Mouse (Mus musculus): ENCODE results near the gene Vat1. TPM values are rescaled to one million over a fixed set of nuclear protein-coding genes. Genes with fewer than 3 reads are reported as not detected.
"Not testable (repeated sequence)": the region's sequence is repeated elsewhere in the genome, so short reads cannot be mapped to it uniquely, and the experiment has no call there.

Vat1 gene
- total RNA-seq, 2 experiments from 2014 or later: 53.0 to 64.9 TPM

- peak; percentile 76 to 84 for DNase-seq (ENCODE audit: low spot score in 2 of 2)
These were observed 1.6 kb upstream of the Vat1 start for GRCm38 (mm10) chr11:101467477-101468262.

DNA sequence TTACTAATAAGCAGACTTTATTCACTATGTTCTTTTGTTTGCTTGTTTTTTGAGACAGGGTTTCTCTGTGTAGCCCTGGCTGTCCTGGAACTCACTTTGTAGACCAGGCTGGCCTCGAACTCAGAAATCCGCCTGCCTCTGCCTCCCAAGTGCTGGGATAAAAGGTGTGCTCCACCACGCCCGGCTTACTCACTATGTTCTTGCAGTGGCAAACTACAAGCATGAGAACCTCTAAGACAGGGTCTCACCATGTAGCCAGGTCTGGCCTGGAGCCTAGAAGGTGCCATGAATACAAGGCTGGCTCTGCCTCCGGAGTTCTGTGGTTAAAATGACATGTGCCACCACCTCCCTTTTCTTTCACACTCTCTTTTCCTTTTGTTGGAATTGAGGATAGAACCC is 521 bp upstream of the Vat1 start:
- DNase-seq (ENCODE audit: low spot score in 2 of 2): not testable (repeated sequence)

GRCm38 (mm10) chr11:101465101-101465868 is 745 bp downstream of the Vat1 start:
- DNase-seq (ENCODE audit: low spot score in 2 of 2): peak in 1 of 2 experiments; percentile 34

DNA sequence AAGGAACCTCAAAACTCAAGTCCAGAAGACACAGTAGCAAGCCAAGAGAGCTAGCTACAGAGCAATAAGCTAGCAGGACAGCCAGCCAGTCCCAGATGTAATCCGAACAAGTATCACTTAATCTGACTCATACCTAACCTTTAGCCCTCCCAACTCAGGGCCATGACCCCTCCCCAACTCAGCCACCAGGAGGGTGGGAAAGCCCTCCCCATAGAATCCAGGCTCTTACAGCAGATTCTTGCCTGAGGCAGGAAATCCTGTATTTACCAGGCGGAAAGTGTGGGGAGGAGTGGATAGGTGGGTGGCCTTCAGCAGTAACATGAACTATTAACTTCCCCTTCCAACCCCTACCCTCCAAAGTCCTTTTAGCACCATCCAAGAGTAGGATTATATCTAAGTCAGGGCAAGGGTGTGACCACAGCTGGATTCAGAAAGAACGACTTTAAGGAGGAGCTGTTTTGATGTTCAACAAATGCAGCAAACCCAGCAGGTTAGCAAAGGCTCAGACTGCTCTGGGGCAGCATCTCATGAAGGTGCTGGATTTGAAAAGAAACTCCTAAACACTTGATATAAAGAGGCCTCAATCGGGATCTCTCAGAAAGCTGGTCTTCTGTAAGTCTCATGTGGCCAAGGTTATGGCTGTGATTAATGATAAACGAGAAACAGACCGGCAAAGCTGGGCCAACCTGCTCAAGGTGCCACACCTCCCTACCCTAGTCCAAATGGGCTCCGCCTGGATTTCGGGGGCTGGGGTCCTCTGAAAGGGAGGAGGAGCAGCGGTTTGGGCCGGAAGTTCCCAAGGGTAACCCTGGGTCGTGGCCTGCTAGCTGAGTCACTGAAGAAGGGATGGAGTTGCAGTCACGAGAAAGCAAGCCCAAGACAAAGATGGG is 1.6 kb downstream of the Vat1 start, which contains the start of gene Rnd2:
Gene Rnd2, plus strand, starts transcription at position 789 of the 890 bp plus-strand sequence.
- no peak for DNase-seq (ENCODE audit: low spot score in 2 of 2)

DNA sequence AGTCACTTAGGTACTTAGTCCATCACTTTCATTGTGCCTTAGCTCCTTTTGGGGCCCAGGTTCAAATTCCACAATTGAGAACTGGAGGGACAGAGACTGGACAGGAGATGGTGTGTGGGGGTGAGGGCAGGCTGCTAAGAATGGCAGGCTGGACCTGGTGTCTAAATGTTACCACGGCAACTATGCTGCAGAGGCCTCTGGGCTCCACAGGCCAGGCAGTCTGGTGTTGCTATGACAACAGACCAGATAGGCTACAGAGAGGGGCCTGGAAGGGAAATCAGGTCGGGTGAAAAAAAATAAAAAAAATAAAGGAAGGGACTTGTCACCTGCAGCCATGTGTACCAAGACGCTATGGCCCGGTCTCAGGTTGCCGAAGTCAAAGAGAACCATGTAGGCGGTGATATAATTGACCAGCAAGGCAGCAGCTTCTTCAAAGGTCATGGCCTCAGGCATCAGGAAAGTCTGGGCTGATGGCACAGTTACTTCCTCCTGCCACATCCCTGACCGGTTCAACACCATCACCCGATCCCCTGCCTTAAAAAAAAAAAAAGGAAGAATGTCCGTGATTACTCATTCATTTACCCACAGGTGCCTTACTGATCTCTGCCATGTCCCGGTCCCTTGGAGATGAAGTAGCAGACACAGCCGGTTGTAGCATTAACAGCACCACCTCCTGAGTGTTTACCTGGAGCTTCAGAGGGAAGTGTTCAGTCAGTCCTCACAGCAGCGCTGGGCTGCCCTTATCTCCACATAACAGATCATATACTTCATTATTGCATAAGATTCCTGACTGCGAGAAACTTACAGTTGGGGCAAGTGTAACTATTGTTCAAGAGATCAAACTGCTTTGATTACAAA is 3.2 kb downstream of the Vat1 start:
- no peak for DNase-seq (ENCODE audit: low spot score in 2 of 2)

- no peak for DNase-seq (ENCODE audit: low spot score in 2 of 2)
These were observed 3.9 kb downstream of the Vat1 start for GRCm38 (mm10) chr11:101462141-101462540.

DNA sequence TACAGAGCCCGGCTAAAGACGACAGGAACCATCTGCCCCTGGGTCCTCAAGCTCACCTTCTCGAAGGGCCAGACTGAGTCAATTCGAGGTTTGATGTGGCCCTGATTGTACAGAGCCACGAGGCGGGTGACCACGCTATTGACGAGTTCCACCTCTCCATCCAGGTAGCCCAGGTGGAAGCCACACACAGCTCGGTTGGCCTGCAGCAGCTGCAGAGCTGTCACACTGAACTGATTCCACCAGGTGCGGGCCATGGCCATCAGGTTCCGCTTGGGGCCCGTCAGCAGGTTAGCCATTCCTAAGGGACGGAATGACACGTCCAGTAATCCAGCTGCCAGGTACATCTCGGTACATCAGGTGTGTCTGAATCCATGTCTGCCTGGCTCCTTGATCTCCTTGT is 5.7 kb downstream of the Vat1 start:
- no peak for DNase-seq (ENCODE audit: low spot score in 2 of 2)

GRCm38 (mm10) chr11:101459716-101460115 is 6.3 kb downstream of the Vat1 start:
- no peak for DNase-seq (ENCODE audit: low spot score in 2 of 2)

- DNase-seq (ENCODE audit: low spot score in 2 of 2): no peak
These were observed 7.8 kb downstream of the Vat1 start for GRCm38 (mm10) chr11:101458217-101458616.

- DNase-seq (ENCODE audit: low spot score in 2 of 2): no peak
These were observed 8.4 kb downstream of the Vat1 start for GRCm38 (mm10) chr11:101457631-101458030.

- no peak for DNase-seq (ENCODE audit: low spot score in 2 of 2)
These were observed 10.4 kb downstream of the Vat1 start for GRCm38 (mm10) chr11:101455627-101456026.

DNA sequence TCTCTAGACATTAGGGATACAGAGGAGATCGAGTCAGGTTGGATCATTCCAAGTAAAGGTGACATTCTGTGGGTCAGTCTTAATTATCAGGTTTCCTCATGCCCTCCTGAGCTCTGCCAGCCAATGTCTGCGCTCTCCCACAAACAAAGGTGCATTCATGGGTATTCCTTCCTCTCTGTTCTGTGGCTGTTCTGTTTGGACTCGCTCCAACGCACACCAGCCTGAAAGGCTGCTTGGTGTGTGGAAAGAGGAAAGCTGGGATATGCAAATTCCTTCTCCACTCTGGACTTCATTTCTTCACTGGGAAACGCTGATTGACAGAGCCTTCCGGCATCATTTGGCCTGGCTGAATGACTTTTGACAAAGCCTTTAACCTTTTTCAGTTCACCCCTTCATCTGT is 11.3 kb downstream of the Vat1 start:
- no peak for DNase-seq (ENCODE audit: low spot score in 2 of 2)

DNA sequence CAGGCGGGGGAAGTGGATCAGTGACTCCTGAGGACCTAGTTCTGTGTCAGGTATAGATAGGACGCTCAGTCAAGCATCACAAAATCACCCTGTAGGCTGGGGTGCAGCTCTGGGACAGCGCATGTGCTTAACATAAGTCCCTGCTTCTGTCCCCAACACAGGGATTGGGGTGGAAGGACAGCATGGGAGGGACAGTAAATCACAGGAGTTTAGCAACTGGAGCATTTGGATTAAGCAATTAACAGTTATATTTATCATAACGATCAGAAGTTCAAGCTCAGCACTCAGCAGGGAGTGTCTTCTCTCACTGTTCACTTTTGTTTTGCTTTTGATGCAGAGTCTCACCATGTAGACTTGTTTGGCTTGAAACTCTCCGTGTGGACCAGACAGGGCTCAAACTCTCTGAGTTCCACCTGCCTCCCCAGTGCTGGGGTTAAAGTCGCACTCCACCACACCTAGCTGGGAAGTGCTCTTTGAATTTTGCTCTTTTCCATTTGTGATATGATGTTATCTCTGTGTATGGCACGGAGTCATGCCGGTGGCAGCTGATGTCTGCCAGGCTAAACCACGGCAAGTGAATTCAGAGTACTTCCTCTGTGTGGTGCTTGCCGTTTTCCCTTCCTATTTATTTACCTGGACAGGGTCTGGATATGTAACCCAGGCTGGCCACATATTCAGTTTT is 13.8 kb downstream of the Vat1 start:
- DNase-seq (ENCODE audit: low spot score in 2 of 2): no peak

- DNase-seq (ENCODE audit: low spot score in 2 of 2): no peak
These were observed 14.5 kb downstream of the Vat1 start for GRCm38 (mm10) chr11:101451536-101451935.

GRCm38 (mm10) chr11:101450394-101450793 is 15.6 kb downstream of the Vat1 start:
- no peak for DNase-seq (ENCODE audit: low spot score in 2 of 2)

GRCm38 (mm10) chr11:101449596-101449995 is 16.4 kb downstream of the Vat1 start:
- not testable (repeated sequence) for DNase-seq (ENCODE audit: low spot score in 2 of 2)

DNA sequence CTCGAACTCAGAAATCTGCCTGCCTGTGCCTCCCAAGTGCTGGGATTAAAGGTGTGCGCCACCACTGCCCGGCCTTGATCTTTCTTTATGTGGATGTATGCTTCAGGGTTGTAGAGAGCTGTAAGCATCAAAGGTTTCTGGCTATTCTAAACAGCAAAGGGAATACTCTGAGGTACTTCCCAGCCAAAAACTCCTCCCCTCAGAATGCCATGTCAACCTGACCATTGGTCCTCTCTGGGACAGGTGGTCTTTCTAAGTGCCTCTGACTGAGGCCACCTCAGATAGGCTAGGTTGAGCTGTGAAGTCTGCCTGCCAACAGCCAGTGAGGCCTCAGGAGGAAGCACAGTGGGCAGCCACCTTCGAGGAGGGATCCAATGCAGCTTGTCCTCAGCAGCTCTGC is 17.1 kb downstream of the Vat1 start:
- DNase-seq (ENCODE audit: low spot score in 2 of 2): no peak

- DNase-seq (ENCODE audit: low spot score in 2 of 2): no peak
These were observed 17.7 kb downstream of the Vat1 start, which contains the start of gene Ifi35 for GRCm38 (mm10) chr11:101448274-101448746. Gene Ifi35 (plus strand): TSS chr11:101448407.

- DNase-seq (ENCODE audit: low spot score in 2 of 2): no peak
These were observed 18.2 kb downstream of the Vat1 start for GRCm38 (mm10) chr11:101447786-101448185.

All from layer of hippocampus, postnatal 14 days (tissue).